Mouse (Mus musculus): ENCODE measurements at regions not wholly inside any gene's neighbourhood (a gene's known extent, or its start where the extent isn't known, plus 50 kb on each side); places are given as distances from the start of the nearest gene placed in this dataset.
"Not testable (repeated sequence)": the region's sequence is repeated elsewhere in the genome, so short reads cannot be mapped to it uniquely, and the experiment has no call there.

GRCm38 (mm10) chr6:101890655-101891054 is 513.0 kb upstream of the Pdzrn3 start:
- DNase-seq: no peak
- intact Hi-C loops (cut with DNase I): no loop called here

GRCm38 (mm10) chr6:101882938-101883337 is 505.2 kb upstream of the Pdzrn3 start:
- intact Hi-C loops (cut with DNase I): no loop called here
- no peak for DNase-seq

- intact Hi-C loops (cut with DNase I): no loop called here
Measured at GRCm38 (mm10) chr6:101874894-101875293, 497.2 kb upstream of the Pdzrn3 start.

GRCm38 (mm10) chr6:101858895-101859294 is 481.2 kb upstream of the Pdzrn3 start:
- no peak for DNase-seq
- intact Hi-C loops (cut with DNase I): no loop called here

More at GRCm38 (mm10) chr6:101874894-101875293, 497.2 kb upstream of the Pdzrn3 start:
- no peak for DNase-seq

GRCm38 (mm10) chr6:101840695-101841094 is 463.0 kb upstream of the Pdzrn3 start:
- intact Hi-C loops (cut with DNase I): no loop called here
- DNase-seq: no peak

GRCm38 (mm10) chr6:101837563-101837962 is 459.9 kb upstream of the Pdzrn3 start:
- peak in 1 of 2 experiments; percentile 7 for DNase-seq
- intact Hi-C loops (cut with DNase I): no loop called here

- no peak for DNase-seq
- intact Hi-C loops (cut with DNase I): no loop called here
Measured at GRCm38 (mm10) chr6:101793986-101794385, 416.3 kb upstream of the Pdzrn3 start.

- intact Hi-C loops (cut with DNase I): no loop called here
- DNase-seq: no peak
Measured at GRCm38 (mm10) chr6:101777864-101778263, 400.2 kb upstream of the Pdzrn3 start.

- intact Hi-C loops (cut with DNase I): no loop called here
- no peak for DNase-seq
Measured at GRCm38 (mm10) chr6:101773151-101773550, 395.5 kb upstream of the Pdzrn3 start.

- DNase-seq: no peak
- intact Hi-C loops (cut with DNase I): no loop called here
Measured at GRCm38 (mm10) chr6:101735107-101735506, 357.4 kb upstream of the Pdzrn3 start.

- intact Hi-C loops (cut with DNase I): no loop called here
- DNase-seq: no peak
Measured at GRCm38 (mm10) chr6:101720513-101720912, 342.8 kb upstream of the Pdzrn3 start.

GRCm38 (mm10) chr6:101689684-101690083 is 312.0 kb upstream of the Pdzrn3 start:
- no peak for DNase-seq
- intact Hi-C loops (cut with DNase I): no loop called here

- intact Hi-C loops (cut with DNase I): no loop called here
- no peak for DNase-seq
Measured at GRCm38 (mm10) chr6:101686578-101686977, 308.9 kb upstream of the Pdzrn3 start.

GRCm38 (mm10) chr6:101685734-101686133 is 308.0 kb upstream of the Pdzrn3 start:
- DNase-seq: no peak
- intact Hi-C loops (cut with DNase I): no loop called here

GRCm38 (mm10) chr6:101684390-101684789 is 306.7 kb upstream of the Pdzrn3 start:
- intact Hi-C loops (cut with DNase I): no loop called here
- DNase-seq: no peak

- no peak for DNase-seq
- intact Hi-C loops (cut with DNase I): no loop called here
Measured at GRCm38 (mm10) chr6:101674846-101675245, 297.1 kb upstream of the Pdzrn3 start.

- no peak for DNase-seq
- intact Hi-C loops (cut with DNase I): no loop called here
Measured at GRCm38 (mm10) chr6:101670770-101671169, 293.1 kb upstream of the Pdzrn3 start.

- no peak for DNase-seq
- intact Hi-C loops (cut with DNase I): no loop called here
Measured at GRCm38 (mm10) chr6:101669118-101669845, 291.6 kb upstream of the Pdzrn3 start.

GRCm38 (mm10) chr6:101654351-101654750 is 276.7 kb upstream of the Pdzrn3 start:
- no peak for DNase-seq
- intact Hi-C loops (cut with DNase I): no loop called here

- intact Hi-C loops (cut with DNase I): not testable (repeated sequence)
- peak; percentile 9 to 34 for DNase-seq
Measured at GRCm38 (mm10) chr6:101650348-101650747, 272.7 kb upstream of the Pdzrn3 start.

GRCm38 (mm10) chr6:101617295-101617694 is 239.6 kb upstream of the Pdzrn3 start:
- intact Hi-C loops (cut with DNase I): loop anchor here (5.0 to 10.0 kb wide), 2 partner anchors 352 to 735 kb away; no protein-coding TSS in a partner anchor

GRCm38 (mm10) chr6:101616776-101617175 is 239.1 kb upstream of the Pdzrn3 start:
- intact Hi-C loops (cut with DNase I): loop anchor here (5.0 to 10.0 kb wide), 2 partner anchors 352 to 734 kb away; no protein-coding TSS in a partner anchor

More at GRCm38 (mm10) chr6:101617295-101617694, 239.6 kb upstream of the Pdzrn3 start:
- no peak for DNase-seq

More at GRCm38 (mm10) chr6:101616776-101617175, 239.1 kb upstream of the Pdzrn3 start:
- no peak for DNase-seq
